Mouse (Mus musculus) forebrain, embryonic 11.5 days (tissue): ENCODE measurements around the gene Pnldc1. TPM values are rescaled to one million over a fixed set of nuclear protein-coding genes. Genes with fewer than 3 reads are reported as not detected.

ENCODE experiments used
- ATAC-seq: fragments of 200-750 bp; cut with Nextera tagmentation; replicated peaks from 2 replicates; pipeline ENCODE4 v1.8.0; 2017; ENCODE audit warnings: moderate TSS enrichment; ENCODE audit not compliant: low FRiP score
- DNase-seq: peaks from one replicate; pipeline ENCODE4 v3.0.0-alpha.2; 2017; ENCODE audit warnings: low spot score
- H3K27ac ChIP-seq: fragments of 300-500 bp; sonication (generic); 2 replicates; pipeline ENCODE4 v1.5.1; 2014; ENCODE audit warnings: low read depth, low read length
- H3K27me3 ChIP-seq: fragments of 300-500 bp; sonication (generic); 2 replicates; pipeline ENCODE4 v1.6.1; 2014; ENCODE audit warnings: mild to moderate bottlenecking, low read length, mixed read lengths; ENCODE audit not compliant: control insufficient read depth, insufficient read depth
- H3K36me3 ChIP-seq: fragments of 300-500 bp; sonication (generic); 2 replicates; pipeline ENCODE4 v1.6.1; 2014; ENCODE audit warnings: mild to moderate bottlenecking, low read length, moderate library complexity, mixed read lengths; ENCODE audit not compliant: control insufficient read depth, insufficient read depth
- H3K4me1 ChIP-seq: fragments of 300-500 bp; sonication (generic); replicated peaks from 2 replicates; pipeline ENCODE4 v1.6.1; 2014; ENCODE audit warnings: low read length, mixed read lengths; ENCODE audit not compliant: control insufficient read depth, insufficient read depth
- H3K4me2 ChIP-seq: fragments of 300-500 bp; sonication (generic); 2 replicates; pipeline ENCODE4 v1.6.1; 2014; ENCODE audit warnings: low read depth, mild to moderate bottlenecking, low read length, moderate library complexity, mixed read lengths; ENCODE audit not compliant: severe bottlenecking
- H3K4me3 ChIP-seq: fragments of 300-500 bp; sonication (generic); 2 replicates; pipeline ENCODE4 v1.5.1; 2014; ENCODE audit warnings: low read depth, low read length
- H3K9ac ChIP-seq: fragments of 300-500 bp; sonication (generic); 2 replicates; pipeline ENCODE4 v1.6.1; 2014; ENCODE audit warnings: low read length
- H3K9me3 ChIP-seq: fragments of 300-500 bp; sonication (generic); 2 replicates; pipeline ENCODE4 v1.6.1; 2016; ENCODE audit warnings: low read length, mixed read lengths; ENCODE audit not compliant: control insufficient read depth
- WGBS: fragments of 180-500 bp; shearing (Covaris S2); extraction: QIAGEN DNeasy Blood & Tissue Kit; methylation state at CpG from one replicate; pipeline ENCODE4 v1.1.7; 2014; 5-methylcytosine and 5-hydroxymethylcytosine counted together
- polyA plus RNA-seq: library from polyadenylated mRNA; unstranded; fragments of >200 nt; fragmentation: Nextera tagmentation; extraction: Ambion mirVana; gene quantifications from 2 replicates; pipeline ENCODE4 v1.2.1, GENCODE M21; 2014

The Pnldc1 gene
- polyA plus RNA-seq, 1 experiment from 2014 or later = 1.8 TPM

- H3K36me3 ChIP-seq = no peaks in the 10 kb centered on the region
- H3K4me1 ChIP-seq = no peaks in the 10 kb centered on the region
- no peak overlapping the region for H3K9ac ChIP-seq
- no peak overlapping the region for H3K4me2 ChIP-seq
- ATAC-seq = no peak
- H3K27ac ChIP-seq = no peak overlapping the region
- H3K4me3 ChIP-seq = no peak overlapping the region
- DNase-seq = no peak
- H3K9me3 ChIP-seq = no peaks in the 10 kb centered on the region
- no peaks in the 10 kb centered on the region for H3K27me3 ChIP-seq
- 81% methylated on average over 1 of the region's 1 CpGs for WGBS
Measured at GRCm38 (mm10) chr17:12881216-12881615, 28.8 kb downstream of the Pnldc1 start.

- 4% methylated on average over 14 of the region's 14 CpGs for WGBS
- no peak overlapping the region for H3K4me3 ChIP-seq
- peak; percentile 84 for DNase-seq
Measured at GRCm38 (mm10) chr17:12880178-12880577, 29.9 kb downstream of the Pnldc1 start.

GRCm38 (mm10) chr17:12875734-12876133 is 34.3 kb downstream of the Pnldc1 start, which contains the start of gene Mrgprh:
Gene Mrgprh (plus strand): TSS chr17:12876034.
- Histone ChIP-seq H3K27me3 (no peaks in the 10 kb centered on the region; the same call in 1 of the 2 replicates), H3K36me3 (no peaks in the 10 kb centered on the region), H3K4me3 (no peak within 1 kb of the TSS), H3K9me3 (no peaks in the 10 kb centered on the region), H3K4me1 (no peaks in the 10 kb centered on the region), H3K27ac (no peak within 1 kb of the TSS), H3K9ac (no peak within 1 kb of the TSS), H3K4me2 (no peak within 1 kb of the TSS)
- ATAC-seq (no peak), DNase-seq (no peak)
- 81% methylated on average over 5 of the region's 5 CpGs for WGBS

More at GRCm38 (mm10) chr17:12880178-12880577, 29.9 kb downstream of the Pnldc1 start:
- H3K36me3 ChIP-seq = no peaks in the 10 kb centered on the region
- no peak overlapping the region for H3K27ac ChIP-seq
- H3K27me3 ChIP-seq = no peaks in the 10 kb centered on the region
- H3K4me1 ChIP-seq = no peaks in the 10 kb centered on the region
- no peaks in the 10 kb centered on the region for H3K9me3 ChIP-seq
- H3K9ac ChIP-seq = no peak overlapping the region
- peak; percentile 75; the same call in 1 of the 2 replicates for ATAC-seq
- 0 out of 2 replicates have a peak overlapping the region, but pooled peaks have one; percentile 5 for H3K4me2 ChIP-seq

- Histone ChIP-seq H3K36me3 (no peaks in the 10 kb centered on the region), H3K4me3 (no peak overlapping the region), H3K27ac (no peak overlapping the region), H3K27me3 (no peaks in the 10 kb centered on the region; the same call in 1 of the 2 replicates), H3K4me1 (no peaks in the 10 kb centered on the region), H3K4me2 (no peak overlapping the region), H3K9ac (no peak overlapping the region), H3K9me3 (no peaks in the 10 kb centered on the region)
- DNase-seq (no peak), ATAC-seq (no peak)
- 76% methylated on average over 16 of the region's 16 CpGs for WGBS
Measured at GRCm38 (mm10) chr17:12872275-12873028, 37.6 kb downstream of the Pnldc1 start.

GRCm38 (mm10) chr17:12868640-12869039 is 41.4 kb downstream of the Pnldc1 start:
- H3K4me1 ChIP-seq = no peaks in the 10 kb centered on the region
- DNase-seq = no peak
- no peak overlapping the region for H3K4me3 ChIP-seq
- no peak overlapping the region for H3K9ac ChIP-seq
- H3K4me2 ChIP-seq = no peak overlapping the region
- no peaks in the 10 kb centered on the region for H3K9me3 ChIP-seq
- WGBS = 53% methylated on average over 4 of the region's 4 CpGs
- ATAC-seq = no peak
- H3K36me3 ChIP-seq = no peaks in the 10 kb centered on the region
- H3K27ac ChIP-seq = no peak overlapping the region
- no peaks in the 10 kb centered on the region; the same call in 1 of the 2 replicates for H3K27me3 ChIP-seq

- no peak within 1 kb of the TSS for H3K4me2 ChIP-seq
- no peak for ATAC-seq
- no peak for DNase-seq
- no peaks in the 10 kb centered on the region for H3K9me3 ChIP-seq
- no peaks in the 10 kb centered on the region for H3K4me1 ChIP-seq
- no peaks in the 10 kb centered on the region; the same call in 1 of the 2 replicates for H3K27me3 ChIP-seq
- no peak within 1 kb of the TSS for H3K27ac ChIP-seq
- H3K36me3 ChIP-seq = no peaks in the 10 kb centered on the region
- WGBS = 62% methylated on average over 2 of the region's 2 CpGs
- no peak within 1 kb of the TSS for H3K9ac ChIP-seq
- H3K4me3 ChIP-seq = no peak within 1 kb of the TSS
Measured at GRCm38 (mm10) chr17:12868043-12868442, 42.0 kb downstream of the Pnldc1 start, which contains the start of gene Mas1. Gene Mas1 (minus strand): TSS chr17:12868143.

GRCm38 (mm10) chr17:12866853-12867252 is 43.2 kb downstream of the Pnldc1 start:
- 83% methylated on average over 10 of the region's 10 CpGs for WGBS
- DNase-seq = no peak

GRCm38 (mm10) chr17:12865407-12865806 is 44.6 kb downstream of the Pnldc1 start:
- H3K36me3 ChIP-seq = no peaks in the 10 kb centered on the region
- H3K27me3 ChIP-seq = no peaks in the 10 kb centered on the region
- DNase-seq (no peak), ATAC-seq (no peak)
- no peaks in the 10 kb centered on the region for H3K9me3 ChIP-seq
- H3K4me1 ChIP-seq = no peaks in the 10 kb centered on the region
- WGBS = 65% methylated on average over 3 of the region's 3 CpGs
- no peak overlapping the region for H3K4me3 ChIP-seq
- no peak overlapping the region for H3K9ac ChIP-seq
- no peak overlapping the region for H3K27ac ChIP-seq
- H3K4me2 ChIP-seq = no peak overlapping the region

More at GRCm38 (mm10) chr17:12866853-12867252, 43.2 kb downstream of the Pnldc1 start:
- no peaks in the 10 kb centered on the region for H3K9me3 ChIP-seq
- H3K27ac ChIP-seq = no peak overlapping the region
- no peak overlapping the region for H3K9ac ChIP-seq
- no peak overlapping the region for H3K4me3 ChIP-seq
- no peaks in the 10 kb centered on the region for H3K4me1 ChIP-seq
- H3K36me3 ChIP-seq = no peaks in the 10 kb centered on the region
- H3K27me3 ChIP-seq = no peaks in the 10 kb centered on the region; the same call in 1 of the 2 replicates
- ATAC-seq = no peak
- H3K4me2 ChIP-seq = no peak overlapping the region

- no peak for ATAC-seq
- Histone ChIP-seq H3K9me3 (no peaks in the 10 kb centered on the region), H3K27me3 (no peaks in the 10 kb centered on the region)
Measured at GRCm38 (mm10) chr17:12864111-12864510, 45.9 kb downstream of the Pnldc1 start.

More at GRCm38 (mm10) chr17:12864111-12864510, 45.9 kb downstream of the Pnldc1 start:
- Histone ChIP-seq H3K4me3 (no peak overlapping the region), H3K36me3 (no peaks in the 10 kb centered on the region), H3K4me2 (no peak overlapping the region), H3K4me1 (no peaks in the 10 kb centered on the region), H3K27ac (no peak overlapping the region), H3K9ac (no peak overlapping the region)
- no peak for DNase-seq
